Mouse (Mus musculus) liver, postnatal 0 days (tissue): ENCODE results near the gene Ndufb4. TPM values are rescaled to one million over a fixed set of nuclear protein-coding genes. Genes with fewer than 3 reads are reported as not detected.

ENCODE experiments used
- ATAC-seq: fragments of 200-750 bp; cut with Nextera tagmentation; 2 replicates; pipeline ENCODE4 v1.8.0; 2017; ENCODE audit warnings: mild to moderate bottlenecking, moderate library complexity
- DNase-seq: peaks from one replicate; pipeline ENCODE4 v3.0.0-alpha.2; 2016
- H3K27ac ChIP-seq: fragments of 300-500 bp; sonication (generic); 2 replicates; pipeline ENCODE4 v1.5.1; 2014; ENCODE audit warnings: antibody characterized with exemption, moderate library complexity, mild to moderate bottlenecking, low read depth
- H3K27me3 ChIP-seq: fragments of 300-500 bp; sonication (generic); 2 replicates; pipeline ENCODE4 v1.6.1; 2014; ENCODE audit warnings: low read length, control low read depth, mixed read lengths; ENCODE audit not compliant: insufficient read depth
- H3K36me3 ChIP-seq: fragments of 300-500 bp; sonication (generic); replicated peaks from 2 replicates; pipeline ENCODE4 v1.6.1; 2014; ENCODE audit warnings: mild to moderate bottlenecking, control low read depth, low read length, moderate library complexity, mixed read lengths; ENCODE audit not compliant: insufficient read depth
- H3K4me1 ChIP-seq: fragments of 300-500 bp; sonication (generic); 2 replicates; pipeline ENCODE4 v1.6.1; 2014; ENCODE audit warnings: antibody characterized with exemption, mild to moderate bottlenecking, control low read depth; ENCODE audit not compliant: insufficient read depth
- H3K4me2 ChIP-seq: fragments of 300-500 bp; sonication (generic); 2 replicates; pipeline ENCODE4 v1.6.1; 2014; ENCODE audit warnings: low read depth, mild to moderate bottlenecking, low read length, moderate library complexity, mixed read lengths
- H3K4me3 ChIP-seq: fragments of 300-500 bp; sonication (generic); 2 replicates; pipeline ENCODE4 v1.5.1; 2014; ENCODE audit warnings: low read depth, low read length
- H3K9ac ChIP-seq: fragments of 300-500 bp; sonication (generic); replicated peaks from 2 replicates; pipeline ENCODE4 v1.6.1; 2014; ENCODE audit warnings: mild to moderate bottlenecking, moderate library complexity
- H3K9me3 ChIP-seq: fragments of 300-500 bp; sonication (generic); 2 replicates; pipeline ENCODE4 v1.6.1; 2016; ENCODE audit warnings: mild to moderate bottlenecking, control low read depth, low read length, mixed read lengths
- CTCF ChIP-seq: sonication (generic); IDR thresholded peaks from 2 replicates; pipeline ENCODE4 v1.5.1; 2016; ENCODE audit warnings: antibody characterized with exemption, low read depth
- EP300 ChIP-seq: IDR thresholded peaks from 2 replicates; pipeline ENCODE4 v1.6.1; 2016; ENCODE audit warnings: antibody characterized with exemption, low read depth, mild to moderate bottlenecking
- WGBS: fragments of 180-500 bp; shearing (Covaris S2); extraction: QIAGEN DNeasy Blood & Tissue Kit; methylation state at CpG from one replicate; pipeline ENCODE4 v1.1.7; 2014; ENCODE audit not compliant: insufficient replicate concordance; 5-methylcytosine and 5-hydroxymethylcytosine counted together
- polyA plus RNA-seq: library from polyadenylated mRNA; unstranded; fragments of >200 nt; fragmentation: Nextera tagmentation; extraction: Ambion mirVana; gene quantifications from 2 replicates; pipeline ENCODE4 v1.2.1, GENCODE M21; 2015

Ndufb4 gene
- polyA plus RNA-seq, 1 experiment from 2014 or later, result 67.3 TPM

GRCm38 (mm10) chr16:37685946-37686600 lies 31.8 kb upstream of the Ndufb4 start:
- Histone ChIP-seq H3K4me1 (peaks cover 4% of the 10 kb centered on the region), H3K27me3 (no peaks in the 10 kb centered on the region)
- 77% methylated on average over 6 of the region's 6 CpGs for WGBS

GRCm38 (mm10) chr16:37684634-37685441 lies 30.6 kb upstream of the Ndufb4 start:
- Histone ChIP-seq H3K27ac (0 out of 2 replicates have a peak overlapping the region, but pooled peaks have one; percentile 11), H3K36me3 (no peaks in the 10 kb centered on the region), H3K9me3 (no peaks in the 10 kb centered on the region), H3K9ac (peak overlapping the region; percentile 55), H3K4me3 (peak overlapping the region; percentile 47), H3K4me2 (peak overlapping the region; percentile 85), H3K27me3 (no peaks in the 10 kb centered on the region), H3K4me1 (peaks cover 4% of the 10 kb centered on the region)
- WGBS, result 3% methylated on average over 25 of the region's 25 CpGs
- TF ChIP-seq CTCF, result peak; percentile 90
- TF ChIP-seq EP300, result no peak
- ATAC-seq (peak; percentile 49), DNase-seq (peak; percentile 85)

More at GRCm38 (mm10) chr16:37685946-37686600, 31.8 kb upstream of the Ndufb4 start:
- H3K4me2 ChIP-seq, result no peak overlapping the region
- ATAC-seq, result no peak
- H3K27ac ChIP-seq, result no peak overlapping the region
- no peaks in the 10 kb centered on the region for H3K36me3 ChIP-seq
- no peak for DNase-seq
- no peak overlapping the region for H3K9ac ChIP-seq
- H3K4me3 ChIP-seq, result no peak overlapping the region
- no peaks in the 10 kb centered on the region for H3K9me3 ChIP-seq
- no peak for TF ChIP-seq CTCF

GRCm38 (mm10) chr16:37684259-37684633 lies 30.0 kb upstream of the Ndufb4 start:
- H3K4me1 ChIP-seq, result peaks cover 4% of the 10 kb centered on the region
- H3K4me3 ChIP-seq, result peak overlapping the region; percentile 47
- DNase-seq (no peak), ATAC-seq (no peak)
- WGBS, result 22% methylated on average over 8 of the region's 8 CpGs
- no peaks in the 10 kb centered on the region for H3K27me3 ChIP-seq
- no peak for TF ChIP-seq EP300
- TF ChIP-seq CTCF, result no peak
- H3K36me3 ChIP-seq, result no peaks in the 10 kb centered on the region
- no peak overlapping the region for H3K9ac ChIP-seq
- peak overlapping the region; percentile 85 for H3K4me2 ChIP-seq
- H3K27ac ChIP-seq, result no peak overlapping the region
- H3K9me3 ChIP-seq, result no peaks in the 10 kb centered on the region

- ATAC-seq, result no peak
- H3K9me3 ChIP-seq, result no peaks in the 10 kb centered on the region
- no peak for DNase-seq
- 33% methylated on average over 16 of the region's 16 CpGs for WGBS
- H3K27ac ChIP-seq, result no peak overlapping the region
- no peak overlapping the region for H3K9ac ChIP-seq
- no peaks in the 10 kb centered on the region for H3K27me3 ChIP-seq
- peak overlapping the region; percentile 18; the same call in 1 of the 2 replicates for H3K4me2 ChIP-seq
- no peak overlapping the region for H3K4me3 ChIP-seq
- H3K36me3 ChIP-seq, result no peaks in the 10 kb centered on the region
- H3K4me1 ChIP-seq, result peaks cover 4% of the 10 kb centered on the region
- no peak for TF ChIP-seq EP300
- TF ChIP-seq CTCF, result no peak
These were observed 29.2 kb upstream of the Ndufb4 start for GRCm38 (mm10) chr16:37683154-37684130.

- Histone ChIP-seq H3K4me3 (no peak overlapping the region), H3K4me1 (peaks cover 4% of the 10 kb centered on the region), H3K9me3 (no peaks in the 10 kb centered on the region), H3K27me3 (no peaks in the 10 kb centered on the region), H3K36me3 (no peaks in the 10 kb centered on the region), H3K27ac (no peak overlapping the region), H3K9ac (no peak overlapping the region), H3K4me2 (no peak overlapping the region)
- peak; percentile 66 for ATAC-seq
- 33% methylated on average over 7 of the region's 7 CpGs for WGBS
- DNase-seq, result peak; percentile 79
- TF ChIP-seq EP300, result no peak
- peak; percentile 78 for TF ChIP-seq CTCF
These were observed 28.2 kb upstream of the Ndufb4 start for GRCm38 (mm10) chr16:37682309-37682975.
